Mouse (Mus musculus) cerebellum, adult 11-12 months (tissue): ENCODE data around the gene Gm20937.
"Not testable (repeated sequence)": the region's sequence is repeated elsewhere in the genome, so short reads cannot be mapped to it uniquely, and the experiment has no call there.

Source experiments
- DNase-seq: peaks from one replicate; pipeline ENCODE4 v3.0.0; 2022

Gm20937 gene

GRCm38 (mm10) chrY:68294798-68295197 is at the start of gene Gm20937:
TSS of gene Gm20937 (minus strand) at chrY:68294898.
- not testable (repeated sequence) for DNase-seq
